Mouse (Mus musculus): ENCODE measurements at regions not wholly inside any gene's neighbourhood (a gene's known extent, or its start where the extent isn't known, plus 50 kb on each side); places are given as distances from the start of the nearest gene placed in this dataset.
A peak's percentile ranks its signal among the peaks of the same experiment; 100 is the strongest.

GRCm38 (mm10) chr11:19145263-19145662 is 126.5 kb upstream of the Meis1 start:
- DNase-seq (ENCODE audit: low spot score in 2 of 2): no peak

- DNase-seq (ENCODE audit: low spot score in 2 of 2): no peak
Measured at GRCm38 (mm10) chr11:19145991-19146390, 127.2 kb upstream of the Meis1 start.

- no peak for DNase-seq (ENCODE audit: low spot score in 2 of 2)
Measured at GRCm38 (mm10) chr11:19151026-19151425, 132.2 kb upstream of the Meis1 start.

- no peak for DNase-seq (ENCODE audit: low spot score in 2 of 2)
Measured at GRCm38 (mm10) chr11:19153714-19154113, 134.9 kb upstream of the Meis1 start.

DNA sequence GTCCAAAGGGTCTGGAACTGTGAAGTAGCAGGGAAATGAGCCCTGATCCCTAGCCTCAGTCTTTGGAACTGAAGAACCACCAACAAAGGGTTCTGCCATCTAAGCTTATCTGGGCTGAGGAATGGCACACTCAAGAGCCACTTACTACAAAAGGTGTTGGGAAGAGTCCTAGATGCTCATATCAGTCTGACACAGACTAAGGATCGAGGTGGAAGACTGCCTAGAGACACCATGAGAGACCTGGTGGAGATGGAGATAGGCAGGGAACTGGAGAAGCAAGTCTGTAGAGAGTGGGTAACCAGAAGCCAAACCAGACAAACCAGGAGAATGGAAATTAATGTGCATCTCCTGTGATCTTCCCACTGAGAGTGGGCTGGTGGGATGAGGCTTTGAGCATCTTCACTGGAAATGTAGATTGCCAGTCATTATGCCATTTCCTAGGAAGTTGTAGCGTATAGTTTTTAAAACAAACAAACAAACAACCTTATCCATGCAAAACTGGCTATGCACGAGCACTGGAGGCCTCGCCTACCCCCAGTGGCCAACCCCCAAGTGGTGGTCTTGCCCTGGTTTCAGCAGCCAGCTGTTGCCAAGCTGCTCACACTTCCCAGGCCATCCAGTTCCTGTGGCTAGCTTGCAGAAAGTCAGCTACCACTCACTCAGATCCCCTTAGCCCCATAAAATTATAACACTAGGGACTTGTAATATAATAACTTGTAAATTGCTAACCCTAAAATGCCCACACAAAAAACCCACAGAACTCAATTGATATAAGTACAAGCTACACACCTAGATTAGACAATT is 136.2 kb upstream of the Meis1 start:
- DNase-seq (ENCODE audit: low spot score in 2 of 2): no peak

GRCm38 (mm10) chr11:19155617-19155983 is 136.8 kb upstream of the Meis1 start:
- no peak for DNase-seq (ENCODE audit: low spot score in 2 of 2)

GRCm38 (mm10) chr11:19160227-19160626 is 141.4 kb upstream of the Meis1 start:
- DNase-seq (ENCODE audit: low spot score in 2 of 2): no peak

DNA sequence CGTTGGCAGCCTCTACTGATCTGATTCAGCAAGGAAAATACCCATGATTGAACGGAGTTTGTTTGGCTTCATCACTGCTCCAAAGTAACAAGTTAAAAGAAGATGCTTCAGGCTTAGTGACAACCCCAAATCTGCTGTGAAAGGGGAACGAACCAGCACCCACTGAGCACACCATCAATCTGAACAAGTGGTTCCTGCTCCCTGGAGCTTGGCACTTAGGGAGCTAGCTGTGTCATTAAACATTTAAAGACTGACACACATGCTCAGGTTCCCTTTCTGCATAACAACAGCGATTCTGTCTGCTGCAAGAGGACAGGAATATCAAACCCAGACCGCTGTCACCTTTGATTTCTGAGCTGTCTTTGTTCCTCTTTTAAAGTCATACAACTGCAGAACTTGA is 141.9 kb upstream of the Meis1 start:
- no peak for DNase-seq (ENCODE audit: low spot score in 2 of 2)

- no peak for DNase-seq (ENCODE audit: low spot score in 2 of 2)
Measured at GRCm38 (mm10) chr11:19170938-19171337, 152.2 kb upstream of the Meis1 start.

- DNase-seq (ENCODE audit: low spot score in 2 of 2): no peak
Measured at GRCm38 (mm10) chr11:19174305-19175017, 155.7 kb upstream of the Meis1 start.

DNA sequence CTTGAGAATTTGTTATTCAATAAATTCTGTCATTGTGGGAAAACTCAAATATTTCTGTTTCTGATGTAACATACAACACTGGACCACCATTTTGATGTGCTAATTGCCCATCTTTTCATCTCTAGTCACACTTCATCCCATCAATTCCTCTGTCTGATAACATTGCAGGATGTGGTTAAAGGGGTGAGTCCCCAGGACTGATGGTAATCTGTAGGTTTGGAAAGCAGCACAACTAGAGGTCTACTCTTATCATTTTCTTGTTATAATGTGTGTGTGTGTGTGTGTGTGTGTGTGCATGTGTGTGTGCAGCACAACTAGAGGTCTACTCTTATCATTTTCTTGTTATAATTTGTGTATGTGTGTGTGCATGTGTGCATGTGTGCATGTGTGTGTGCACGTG is 160.5 kb upstream of the Meis1 start:
- no peak for DNase-seq (ENCODE audit: low spot score in 2 of 2)

GRCm38 (mm10) chr11:19189778-19190177 is 171.0 kb upstream of the Meis1 start:
- no peak for DNase-seq (ENCODE audit: low spot score in 2 of 2)

GRCm38 (mm10) chr11:19194464-19194863 is 175.7 kb upstream of the Meis1 start:
- no peak for DNase-seq (ENCODE audit: low spot score in 2 of 2)

- no peak for DNase-seq (ENCODE audit: low spot score in 2 of 2)
Measured at GRCm38 (mm10) chr11:19197790-19198189, 179.0 kb upstream of the Meis1 start.

GRCm38 (mm10) chr11:19202602-19203517 is 184.1 kb upstream of the Meis1 start:
- no peak for DNase-seq (ENCODE audit: low spot score in 2 of 2)

GRCm38 (mm10) chr11:19203518-19203900 is 184.7 kb upstream of the Meis1 start:
- no peak for DNase-seq (ENCODE audit: low spot score in 2 of 2)

DNA sequence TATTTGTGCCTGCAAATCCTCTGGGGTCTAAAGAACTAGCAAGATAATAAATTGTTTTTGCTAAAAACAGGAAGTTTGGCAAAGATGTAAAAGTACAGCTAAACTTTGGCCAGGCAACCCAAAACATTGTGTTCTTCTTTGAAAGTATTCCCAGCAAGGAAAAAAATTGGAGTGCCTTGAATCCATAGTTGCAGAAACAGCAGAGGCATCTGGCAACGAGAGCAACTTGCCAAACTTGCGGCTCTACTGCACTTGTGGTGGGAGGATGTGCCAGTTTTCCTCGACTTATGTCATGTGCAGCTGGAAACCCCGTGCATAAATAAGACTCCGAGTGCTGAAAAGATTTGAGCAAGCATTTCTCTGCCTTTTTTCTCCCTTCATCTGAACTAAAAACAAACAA is 185.2 kb upstream of the Meis1 start:
- DNase-seq (ENCODE audit: low spot score in 2 of 2): peak; percentile 35 to 69

GRCm38 (mm10) chr11:19204521-19204920 is 185.7 kb upstream of the Meis1 start:
- no peak for DNase-seq (ENCODE audit: low spot score in 2 of 2)

- DNase-seq (ENCODE audit: low spot score in 2 of 2): no peak
Measured at GRCm38 (mm10) chr11:19205174-19205573, 186.4 kb upstream of the Meis1 start.

DNA sequence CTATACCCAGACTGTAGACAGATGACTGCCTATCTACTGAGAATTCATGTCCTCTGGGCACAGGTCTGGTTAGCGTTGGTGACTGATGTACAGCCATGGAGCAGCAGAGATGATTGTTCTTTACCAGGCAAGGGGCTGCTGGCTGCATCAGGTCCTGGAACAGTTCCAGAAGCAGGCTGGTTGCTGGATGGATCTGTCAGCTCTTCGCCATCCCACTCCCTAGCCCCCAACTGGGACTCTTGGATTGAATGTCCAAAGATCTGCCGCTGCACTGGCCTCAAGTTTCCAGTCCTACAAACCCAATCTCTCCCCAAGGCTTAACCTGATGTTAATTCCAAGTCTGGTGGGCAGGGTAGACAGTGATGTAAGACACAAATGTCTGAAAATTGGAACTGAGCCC is 200.7 kb upstream of the Meis1 start:
- no peak for DNase-seq (ENCODE audit: low spot score in 2 of 2)

- DNase-seq (ENCODE audit: low spot score in 2 of 2): no peak
Measured at GRCm38 (mm10) chr11:19221442-19221841, 202.7 kb upstream of the Meis1 start.

DNA sequence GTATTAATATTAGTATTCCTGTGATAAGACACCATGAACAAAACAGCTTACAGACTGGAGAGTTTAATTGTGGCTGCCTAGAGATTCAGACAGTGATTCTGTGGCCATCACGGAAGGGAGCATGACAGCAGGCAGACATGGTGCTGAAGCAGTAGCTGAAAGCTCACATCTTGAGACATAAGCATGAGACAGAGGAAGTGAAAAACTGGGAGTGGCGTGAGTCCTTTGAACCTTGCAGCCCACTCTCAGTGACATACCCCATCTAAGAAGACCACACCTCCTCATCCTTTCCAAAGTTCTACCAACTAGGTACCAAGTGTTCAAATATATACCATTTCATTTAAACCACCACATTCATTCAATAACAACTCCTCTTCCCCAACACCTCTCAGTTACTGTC is 208.0 kb upstream of the Meis1 start:
- DNase-seq (ENCODE audit: low spot score in 2 of 2): no peak

Data from layer of hippocampus, adult 18-20 months (tissue).